Mouse (Mus musculus) G1E (cell line): ENCODE data around the gene Tekt4. TPM values are rescaled to one million over a fixed set of nuclear protein-coding genes. Genes with fewer than 3 reads are reported as not detected.

ENCODE experiments used
- ATAC-seq: 2 replicates; pipeline ENCODE4 v1.8.0; 2016; ENCODE audit warnings: mild to moderate bottlenecking; ENCODE audit not compliant: insufficient number of reproducible peaks, poor library complexity, low FRiP score, severe bottlenecking; ENCODE audit errors: extremely low read depth
- DNase-seq: peaks from one replicate; pipeline ENCODE4 v3.0.0; 2012; ENCODE audit warnings: low spot score
- H3K27me3 ChIP-seq: 2 replicates; pipeline ENCODE4 v1.6.1; 2012; ENCODE audit warnings: mild to moderate bottlenecking, low read length, inconsistent platforms; ENCODE audit not compliant: insufficient read depth
- H3K36me3 ChIP-seq: replicated peaks from 2 replicates; pipeline ENCODE3; 2012; ENCODE audit warnings: mild to moderate bottlenecking, inconsistent platforms
- H3K4me1 ChIP-seq: 2 replicates; pipeline ENCODE4 v1.6.1; 2012; ENCODE audit warnings: low read depth, low read length, inconsistent platforms, mixed read lengths; ENCODE audit not compliant: insufficient read depth
- H3K4me3 ChIP-seq: 2 replicates; pipeline ENCODE4 v1.5.1; 2012; ENCODE audit warnings: low read depth, mild to moderate bottlenecking, inconsistent platforms, low read length, moderate library complexity, mixed read lengths
- H3K9me3 ChIP-seq: replicated peaks from 2 replicates; pipeline ENCODE4 v1.6.1; 2012; ENCODE audit warnings: inconsistent platforms
- CTCF ChIP-seq: IDR thresholded peaks from 2 replicates; pipeline ENCODE4 v1.5.1; 2012; ENCODE audit warnings: low read depth, low read length, inconsistent platforms, mixed read lengths
- GATA1 ChIP-seq: IDR thresholded peaks from 2 replicates; pipeline ENCODE4 v1.6.1; 2012; ENCODE audit warnings: borderline replicate concordance, low read length, inconsistent platforms, mixed read lengths
- GATA2 ChIP-seq: IDR thresholded peaks from 2 replicates; pipeline ENCODE4 v1.6.1; 2012; ENCODE audit warnings: low read depth, low read length, inconsistent platforms, borderline replicate concordance
- POLR2AphosphoS5 ChIP-seq: IDR thresholded peaks from 2 replicates; pipeline ENCODE4 v1.6.1; 2012; ENCODE audit warnings: low read depth, low read length, inconsistent platforms; ENCODE audit not compliant: insufficient replicate concordance
- TAL1 ChIP-seq: conservative IDR thresholded peaks from 2 replicates; pipeline ENCODE4 v1.6.1; 2012; ENCODE audit warnings: low read depth, low read length, inconsistent platforms, mixed read lengths
- polyA plus RNA-seq: library from polyadenylated mRNA; stranded (reverse); fragments of >175 nt; gene quantifications from 2 replicates; pipeline ENCODE4 v1.2.3, GENCODE M21; 2012
- total RNA-seq, 2 experiments: library from RNA; stranded (forward) in 1 of 2; stranded (reverse) in 1 of 2; fragments of 200-1000 nt in 1 of 2; fragments of >200 nt in 1 of 2; fragmentation: Nextera tagmentation in 1 of 2; gene quantifications; 2 replicates each; pipeline ENCODE4 v1.2.3; 2014 to 2017

Tekt4 gene
- total and polyA plus RNA-seq, 3 experiments, result not detected

DNA sequence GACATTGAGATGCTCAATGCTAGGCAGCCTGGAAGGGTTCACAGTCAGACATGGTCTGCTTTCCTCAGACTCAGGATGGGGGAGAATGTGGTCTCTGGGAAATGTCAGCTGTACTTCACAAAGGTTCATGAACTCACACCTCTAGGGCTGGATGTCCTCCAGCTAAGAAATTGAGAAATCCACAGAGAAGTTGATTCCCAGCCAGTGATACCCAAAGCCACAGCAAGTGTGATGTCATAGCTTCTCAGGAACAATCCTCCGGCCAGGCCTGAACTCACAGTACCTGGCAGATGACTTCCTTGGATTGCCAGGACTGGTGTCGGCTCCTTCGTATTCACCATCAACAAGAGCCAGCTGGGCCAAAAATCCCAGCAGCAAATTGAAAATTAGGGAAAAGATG, 8.6 kb upstream of the Tekt4 start:
- no peak for ATAC-seq
- H3K27me3 ChIP-seq, result peaks cover 21% of the 10 kb centered on the region
- TF ChIP-seq CTCF (no peak), GATA1 (no peak), TAL1 (no peak), GATA2 (no peak), POLR2AphosphoS5 (no peak)
- no peaks in the 10 kb centered on the region for H3K4me1 ChIP-seq
- no peaks in the 10 kb centered on the region for H3K36me3 ChIP-seq
- no peaks in the 10 kb centered on the region for H3K9me3 ChIP-seq
- DNase-seq, result no peak
- no peak overlapping the region for H3K4me3 ChIP-seq

- DNase-seq (no peak), ATAC-seq (no peak)
- Histone ChIP-seq H3K9me3 (no peaks in the 10 kb centered on the region), H3K36me3 (no peaks in the 10 kb centered on the region), H3K4me1 (no peaks in the 10 kb centered on the region), H3K4me3 (no peak overlapping the region), H3K27me3 (peaks cover 12% of the 10 kb centered on the region)
- TF ChIP-seq TAL1, result no peak
- TF ChIP-seq GATA2, result no peak
- no peak for TF ChIP-seq CTCF
- TF ChIP-seq GATA1, result no peak
- TF ChIP-seq POLR2AphosphoS5, result no peak
Measured at GRCm38 (mm10) chr17:25447865-25448264, 6.5 kb upstream of the Tekt4 start.

GRCm38 (mm10) chr17:25450329-25450728, 4.1 kb upstream of the Tekt4 start:
- ATAC-seq, result no peak
- no peak for DNase-seq
- no peaks in the 10 kb centered on the region for H3K9me3 ChIP-seq
- H3K4me3 ChIP-seq, result no peak overlapping the region
- no peaks in the 10 kb centered on the region for H3K36me3 ChIP-seq
- H3K4me1 ChIP-seq, result no peaks in the 10 kb centered on the region
- H3K27me3 ChIP-seq, result peaks cover 8% of the 10 kb centered on the region
- TF ChIP-seq POLR2AphosphoS5, result no peak

DNA sequence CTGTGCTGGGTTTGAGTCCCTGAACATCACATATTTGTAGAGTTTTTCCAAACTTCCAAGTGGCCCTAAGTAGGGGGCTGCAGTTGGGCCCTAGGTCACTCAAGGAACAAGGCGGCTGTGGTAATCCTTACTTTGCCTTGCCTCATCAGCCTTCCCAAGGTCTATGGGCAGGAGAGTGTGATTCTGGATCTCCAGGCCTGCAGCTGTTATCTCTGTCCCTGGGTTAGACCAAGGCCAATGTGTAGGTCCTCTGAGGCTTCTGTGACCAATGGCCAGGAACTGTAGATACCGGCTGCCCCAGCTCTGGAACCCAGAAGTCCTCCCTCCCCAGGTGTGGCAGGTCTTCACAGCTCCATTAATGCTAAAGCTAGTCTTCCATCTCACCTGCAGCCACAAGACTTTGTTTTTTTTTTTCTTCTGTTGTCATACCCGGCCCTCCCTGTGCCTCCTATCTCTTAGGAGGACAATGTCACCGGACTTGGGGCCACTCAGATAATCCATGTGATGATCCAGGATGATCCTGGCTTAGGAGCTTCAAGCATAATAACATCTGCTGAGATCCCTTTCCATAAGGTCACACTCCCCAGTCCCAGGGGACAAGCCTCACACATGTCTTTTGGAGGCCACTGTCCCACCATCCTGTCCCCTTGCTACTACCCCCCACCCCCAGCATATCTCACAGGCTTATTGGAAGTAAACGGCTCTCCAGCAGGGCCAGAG, 2.0 kb upstream of the Tekt4 start:
- H3K36me3 ChIP-seq, result no peaks in the 10 kb centered on the region
- H3K27me3 ChIP-seq, result peaks cover 12% of the 10 kb centered on the region; the same call in 1 of the 2 replicates
- ATAC-seq (no peak), DNase-seq (no peak)
- no peaks in the 10 kb centered on the region for H3K9me3 ChIP-seq
- no peak overlapping the region for H3K4me3 ChIP-seq
- H3K4me1 ChIP-seq, result no peaks in the 10 kb centered on the region
- TF ChIP-seq GATA1 (no peak), CTCF (no peak), GATA2 (no peak), POLR2AphosphoS5 (no peak), TAL1 (no peak)

DNA sequence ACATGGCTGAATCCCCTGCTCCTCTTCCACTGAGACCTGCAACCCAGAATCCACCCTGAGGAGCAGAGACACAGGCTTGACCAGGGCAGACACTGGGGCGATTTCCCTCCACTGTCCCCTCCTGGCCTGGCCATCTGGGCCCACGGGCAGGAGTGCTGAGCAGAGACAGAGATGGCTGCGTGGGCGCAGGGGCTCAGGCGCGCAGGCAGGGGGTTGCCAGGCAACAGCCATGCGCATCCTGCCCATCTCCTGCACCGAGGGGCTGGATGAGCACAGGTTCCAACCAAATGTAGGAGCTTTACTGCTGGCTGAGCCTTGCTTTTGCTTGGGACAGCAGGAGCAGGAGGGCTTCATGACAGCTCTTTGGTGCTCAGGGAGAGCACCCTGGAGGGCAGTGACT, 2.1 kb downstream of the Tekt4 start:
- Histone ChIP-seq H3K27me3 (peaks cover 15% of the 10 kb centered on the region; the same call in 1 of the 2 replicates), H3K4me1 (no peaks in the 10 kb centered on the region), H3K4me3 (no peak overlapping the region), H3K36me3 (no peaks in the 10 kb centered on the region), H3K9me3 (no peaks in the 10 kb centered on the region)
- DNase-seq (no peak), ATAC-seq (no peak)
- TF ChIP-seq GATA1 (no peak), GATA2 (no peak), CTCF (no peak), POLR2AphosphoS5 (no peak), TAL1 (no peak)

DNA sequence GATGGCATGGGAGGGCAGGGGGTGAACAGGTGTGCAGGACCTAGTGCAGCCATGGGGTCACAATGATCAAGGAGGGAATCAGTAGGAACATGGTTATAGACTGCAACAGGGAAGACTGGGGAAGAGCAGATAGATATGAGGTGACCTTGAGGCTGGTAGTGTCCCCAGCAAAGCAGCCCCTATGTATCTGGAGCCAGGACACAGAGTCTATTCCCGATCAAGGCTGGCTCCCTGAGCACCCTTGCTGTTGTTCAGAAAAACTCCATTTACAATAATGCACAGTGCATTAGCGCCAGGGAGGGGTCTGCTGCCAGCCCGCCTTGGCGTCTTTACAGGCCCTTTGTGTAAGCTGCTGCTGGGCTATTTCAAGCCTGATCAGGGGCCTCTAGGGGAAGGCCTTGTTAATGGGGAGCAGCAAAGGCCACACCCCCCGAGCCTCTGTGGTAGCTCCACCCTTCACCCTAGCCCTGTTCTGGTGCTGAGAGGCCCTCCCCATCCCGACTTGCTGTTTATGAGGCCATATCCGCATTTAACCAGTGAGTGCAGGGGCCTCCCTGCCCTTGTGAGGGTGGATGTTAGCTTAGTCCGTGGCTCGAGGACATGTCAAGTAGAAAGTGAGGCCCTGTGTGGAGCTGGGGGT, 7.9 kb downstream of the Tekt4 start:
- Histone ChIP-seq H3K27me3 (peaks cover 32% of the 10 kb centered on the region), H3K4me3 (no peak overlapping the region), H3K4me1 (peaks cover 23% of the 10 kb centered on the region), H3K9me3 (no peaks in the 10 kb centered on the region), H3K36me3 (no peaks in the 10 kb centered on the region)
- DNase-seq, result no peak
- ATAC-seq, result no peak
- TF ChIP-seq GATA2 (no peak), TAL1 (no peak), CTCF (no peak), POLR2AphosphoS5 (no peak), GATA1 (no peak)
